Mouse (Mus musculus) MEL (cell line): ENCODE measurements around the gene Unc13b. TPM values are rescaled to one million over a fixed set of nuclear protein-coding genes. Genes with fewer than 3 reads are reported as not detected.
A peak's percentile ranks its signal among the peaks of the same experiment; 100 is the strongest.

Experiments used
- DNase-seq: peaks from one replicate; pipeline ENCODE4 v3.0.0; 2011; ENCODE audit warnings: low read depth, low spot score
- H3K27ac ChIP-seq: 2 replicates; pipeline ENCODE4 v1.5.1; 2012; ENCODE audit warnings: low read depth, mild to moderate bottlenecking, control low read depth, low read length, moderate library complexity; ENCODE audit not compliant: control insufficient read depth
- H3K27me3 ChIP-seq, 2 experiments: fragments of 150-350 bp in 1 of 2; sonication (generic) in 1 of 2; 2 replicates each; pipeline ENCODE4 v1.6.1; 2012; ENCODE audit warnings: low read length in 2 of 2, mild to moderate bottlenecking in 2 of 2, improper control_type of control experiment in 1 of 2, moderate library complexity in 1 of 2; ENCODE audit not compliant: insufficient read depth in 2 of 2, control insufficient read depth in 1 of 2
- H3K36me3 ChIP-seq, 2 experiments: 2 replicates each; pipeline ENCODE4 v1.6.1; 2012 to 2014; ENCODE audit warnings: low read length in 2 of 2, improper control_type of control experiment in 1 of 2, inconsistent platforms in 1 of 2, mild to moderate bottlenecking in 1 of 2; ENCODE audit not compliant: insufficient read depth in 2 of 2, control insufficient read depth in 1 of 2
- H3K4me1 ChIP-seq, 2 experiments: fragments of 150-350 bp in 1 of 2; sonication (generic) in 1 of 2; 2 replicates each; pipeline ENCODE4 v1.6.1; 2012; ENCODE audit warnings: low read length in 2 of 2, improper control_type of control experiment in 1 of 2, mild to moderate bottlenecking in 1 of 2; ENCODE audit not compliant: insufficient read depth in 2 of 2, control insufficient read depth in 1 of 2
- H3K4me3 ChIP-seq, 2 experiments: fragments of 150-350 bp in 1 of 2; sonication (generic) in 1 of 2; 2 replicates each; pipeline ENCODE4 v1.5.1; 2012; ENCODE audit warnings: low read depth in 2 of 2, low read length in 2 of 2, mild to moderate bottlenecking in 2 of 2, moderate library complexity in 2 of 2, control low read depth in 1 of 2, improper control_type of control experiment in 1 of 2; ENCODE audit not compliant: control insufficient read depth in 1 of 2, insufficient read depth in 1 of 2
- H3K79me2 ChIP-seq: 2 replicates; pipeline ENCODE4 v1.6.1; 2012; ENCODE audit warnings: mild to moderate bottlenecking, low read length, moderate library complexity; ENCODE audit not compliant: control insufficient read depth, poor library complexity, insufficient read depth
- H3K9ac ChIP-seq: 2 replicates; pipeline ENCODE4 v1.6.1; 2012; ENCODE audit warnings: low read depth, mild to moderate bottlenecking, control low read depth, low read length, moderate library complexity; ENCODE audit not compliant: control insufficient read depth, poor library complexity, severe bottlenecking
- H3K9me3 ChIP-seq: fragments of 150-350 bp; sonication (generic); replicated peaks from 2 replicates; pipeline ENCODE4 v1.6.1; 2012; ENCODE audit warnings: mild to moderate bottlenecking, low read length, improper control_type of control experiment, moderate library complexity; ENCODE audit not compliant: insufficient read depth
- BHLHE40 ChIP-seq: IDR thresholded peaks from 2 replicates; pipeline ENCODE4 v1.6.1; 2012; ENCODE audit warnings: low read depth, mild to moderate bottlenecking, inconsistent platforms, low read length, improper control_type of control experiment, borderline replicate concordance
- CHD1 ChIP-seq: IDR thresholded peaks from 2 replicates; pipeline ENCODE4 v1.6.1; 2012; ENCODE audit warnings: low read depth, mild to moderate bottlenecking, inconsistent platforms, low read length, improper control_type of control experiment
- CHD2 ChIP-seq: IDR thresholded peaks from 2 replicates; pipeline ENCODE4 v1.6.1; 2011; ENCODE audit warnings: low read length, improper control_type of control experiment
- CTCF ChIP-seq, 3 experiments: IDR thresholded peaks in 2 of 3; conservative IDR thresholded peaks in 1 of 3; 2 replicates each; pipeline ENCODE4 v1.5.1; 2011 to 2012; ENCODE audit warnings: low read length in 3 of 3, low read depth in 2 of 3, mild to moderate bottlenecking in 2 of 3, improper control_type of control experiment in 1 of 3, inconsistent platforms in 1 of 3, mixed read lengths in 1 of 3, moderate library complexity in 1 of 3; ENCODE audit not compliant: control insufficient read depth in 1 of 3, insufficient read depth in 1 of 3, poor library complexity in 1 of 3, severe bottlenecking in 1 of 3
- E2F4 ChIP-seq: IDR thresholded peaks from 2 replicates; pipeline ENCODE4 v1.6.1; 2011; ENCODE audit warnings: low read depth, low read length, improper control_type of control experiment, borderline replicate concordance
- ELF1 ChIP-seq: IDR thresholded peaks from 2 replicates; pipeline ENCODE4 v1.6.1; 2014; ENCODE audit warnings: low read depth, mild to moderate bottlenecking, inconsistent platforms, low read length, improper control_type of control experiment, moderate library complexity
- EP300 ChIP-seq, 2 experiments: IDR thresholded peaks; 2 replicates each; pipeline ENCODE4 v1.6.1; 2011; ENCODE audit warnings: improper control_type of control experiment in 2 of 2, low read length in 2 of 2, low read depth in 1 of 2, mild to moderate bottlenecking in 1 of 2
- ETS1 ChIP-seq: IDR thresholded peaks from 2 replicates; pipeline ENCODE4 v1.6.1; 2012; ENCODE audit warnings: low read depth, mild to moderate bottlenecking, inconsistent platforms, low read length, improper control_type of control experiment, moderate library complexity
- GABPA ChIP-seq: IDR thresholded peaks from 2 replicates; pipeline ENCODE4 v1.6.1; 2012; ENCODE audit warnings: low read depth, mild to moderate bottlenecking, inconsistent platforms, low read length, improper control_type of control experiment, moderate library complexity
- GATA1 ChIP-seq: IDR thresholded peaks from 2 replicates; pipeline ENCODE4 v1.6.1; 2011; ENCODE audit warnings: low read depth, low read length, improper control_type of control experiment
- HCFC1 ChIP-seq: IDR thresholded peaks from 2 replicates; pipeline ENCODE4 v1.6.1; 2012; ENCODE audit warnings: low read depth, mild to moderate bottlenecking, inconsistent platforms, low read length, improper control_type of control experiment, moderate library complexity
- JUND ChIP-seq: IDR thresholded peaks from 2 replicates; pipeline ENCODE4 v1.6.1; 2011; ENCODE audit warnings: low read depth, mild to moderate bottlenecking, improper control_type of control experiment, low read length
- KAT2A ChIP-seq: conservative IDR thresholded peaks from 2 replicates; pipeline ENCODE4 v1.6.1; 2012; ENCODE audit warnings: low read depth, low read length, improper control_type of control experiment, inconsistent platforms
- MAFK ChIP-seq: IDR thresholded peaks from 2 replicates; pipeline ENCODE4 v1.6.1; 2011; ENCODE audit warnings: low read depth, mild to moderate bottlenecking, low read length, improper control_type of control experiment, borderline replicate concordance
- MAX ChIP-seq: IDR thresholded peaks from 2 replicates; pipeline ENCODE4 v1.6.1; 2011; ENCODE audit warnings: low read length, improper control_type of control experiment
- MAZ ChIP-seq: IDR thresholded peaks from 2 replicates; pipeline ENCODE4 v1.6.1; 2012; ENCODE audit warnings: low read depth, mild to moderate bottlenecking, inconsistent platforms, low read length, improper control_type of control experiment
- MXI1 ChIP-seq: IDR thresholded peaks from 2 replicates; pipeline ENCODE4 v1.6.1; 2011; ENCODE audit warnings: mild to moderate bottlenecking, low read depth, low read length, improper control_type of control experiment
- MYB ChIP-seq: IDR thresholded peaks from 2 replicates; pipeline ENCODE4 v1.6.1; 2011; ENCODE audit warnings: mild to moderate bottlenecking, low read depth, low read length, improper control_type of control experiment
- MYC ChIP-seq: IDR thresholded peaks from 2 replicates; pipeline ENCODE4 v1.6.1; 2011; ENCODE audit warnings: low read depth, mild to moderate bottlenecking, low read length, improper control_type of control experiment, moderate library complexity
- NELFE ChIP-seq: IDR thresholded peaks from 2 replicates; pipeline ENCODE4 v1.6.1; 2011; ENCODE audit warnings: low read depth, low read length, improper control_type of control experiment
- NRF1 ChIP-seq: IDR thresholded peaks from 2 replicates; pipeline ENCODE4 v1.6.1; 2014; ENCODE audit warnings: low read depth, mild to moderate bottlenecking, inconsistent platforms, low read length, improper control_type of control experiment, moderate library complexity; ENCODE audit not compliant: poor library complexity, insufficient read depth, severe bottlenecking
- POLR2A ChIP-seq, 2 experiments: IDR thresholded peaks; 2 replicates each; pipeline ENCODE4 v1.6.1; 2011 to 2012; ENCODE audit warnings: low read length in 2 of 2, mild to moderate bottlenecking in 2 of 2, control low read depth in 1 of 2, improper control_type of control experiment in 1 of 2, low read depth in 1 of 2, moderate library complexity in 1 of 2; ENCODE audit not compliant: control insufficient read depth in 1 of 2, insufficient read depth in 1 of 2, poor library complexity in 1 of 2
- POLR2AphosphoS2 ChIP-seq: IDR thresholded peaks from 2 replicates; pipeline ENCODE4 v1.6.1; 2011; ENCODE audit warnings: low read length, improper control_type of control experiment
- POLR2AphosphoS5 ChIP-seq: IDR thresholded peaks from 2 replicates; pipeline ENCODE4 v1.6.1; 2012; ENCODE audit warnings: low read depth, borderline replicate concordance, mild to moderate bottlenecking, inconsistent platforms, low read length, moderate library complexity, mixed read lengths
- RAD21 ChIP-seq: IDR thresholded peaks from 2 replicates; pipeline ENCODE4 v1.6.1; 2011; ENCODE audit warnings: mild to moderate bottlenecking, low read depth, low read length, improper control_type of control experiment
- RCOR1 ChIP-seq: IDR thresholded peaks from 2 replicates; pipeline ENCODE4 v1.6.1; 2012; ENCODE audit warnings: low read depth, mild to moderate bottlenecking, inconsistent platforms, low read length, improper control_type of control experiment
- SIN3A ChIP-seq: IDR thresholded peaks from 2 replicates; pipeline ENCODE4 v1.6.1; 2012; ENCODE audit warnings: low read length, improper control_type of control experiment, inconsistent platforms
- SMC3 ChIP-seq: IDR thresholded peaks from 2 replicates; pipeline ENCODE4 v1.6.1; 2011; ENCODE audit warnings: low read depth, low read length, improper control_type of control experiment
- TAL1 ChIP-seq: IDR thresholded peaks from 2 replicates; pipeline ENCODE4 v1.6.1; 2012; ENCODE audit warnings: mild to moderate bottlenecking, inconsistent platforms, low read length, moderate library complexity, mixed read lengths
- TBP ChIP-seq: IDR thresholded peaks from 2 replicates; pipeline ENCODE4 v1.8.0; 2011; ENCODE audit warnings: low read depth, low read length, improper control_type of control experiment
- UBTF ChIP-seq: IDR thresholded peaks from 2 replicates; pipeline ENCODE4 v1.6.1; 2012; ENCODE audit warnings: low read depth, mild to moderate bottlenecking, inconsistent platforms, low read length, improper control_type of control experiment, moderate library complexity, borderline replicate concordance; ENCODE audit not compliant: insufficient read depth
- USF1 ChIP-seq: IDR thresholded peaks from 2 replicates; pipeline ENCODE4 v1.6.1; 2014; ENCODE audit warnings: low read depth, mild to moderate bottlenecking, inconsistent platforms, low read length, improper control_type of control experiment, moderate library complexity
- USF2 ChIP-seq, 2 experiments: IDR thresholded peaks; 2 replicates each; pipeline ENCODE4 v1.6.1; 2011 to 2012; ENCODE audit warnings: improper control_type of control experiment in 2 of 2, low read length in 2 of 2, borderline replicate concordance in 1 of 2, inconsistent platforms in 1 of 2, low read depth in 1 of 2, mild to moderate bottlenecking in 1 of 2; ENCODE audit not compliant: insufficient read depth in 1 of 2
- ZKSCAN1 ChIP-seq: IDR thresholded peaks from 2 replicates; pipeline ENCODE4 v1.6.1; 2012; ENCODE audit warnings: low read depth, mild to moderate bottlenecking, inconsistent platforms, low read length, improper control_type of control experiment, moderate library complexity
- ZMIZ1 ChIP-seq: IDR thresholded peaks from 2 replicates; pipeline ENCODE4 v1.6.1; 2012; ENCODE audit warnings: low read depth, mild to moderate bottlenecking, inconsistent platforms, low read length, improper control_type of control experiment, moderate library complexity
- ZNF384 ChIP-seq: IDR thresholded peaks from 2 replicates; pipeline ENCODE4 v1.6.1; 2012; ENCODE audit warnings: low read depth, mild to moderate bottlenecking, inconsistent platforms, low read length, improper control_type of control experiment
- polyA plus RNA-seq, 2 experiments: library from polyadenylated mRNA; stranded (reverse) in 1 of 2; unstranded in 1 of 2; fragments of >175 nt in 1 of 2; fragments of >200 nt in 1 of 2; gene quantifications; 2 replicates each; pipeline versions ENCODE4 v1.2.1 to v1.2.4; 2012; ENCODE audit warnings: low replicate concordance in 2 of 2, low read depth in 1 of 2; ENCODE audit not compliant: insufficient read length in 2 of 2, insufficient read depth in 1 of 2, missing spikeins in 1 of 2
- total RNA-seq: library from RNA; depleted of rRNA; stranded (reverse); fragments of 300-350 nt; gene quantifications from 2 replicates; pipeline ENCODE4 v1.2.3, GENCODE M21; 2012

Gene Unc13b
- total and polyA plus RNA-seq, 3 experiments = 5.4 to 9.6 TPM; not detected in 1

GRCm38 (mm10) chr4:43037860-43038566 is 20.7 kb upstream of the Unc13b start:
- H3K27ac ChIP-seq = peak overlapping the region; percentile 58
- peaks cover 21 to 36% of the 10 kb centered on the region in 2 experiments for H3K4me1 ChIP-seq
- H3K9me3 ChIP-seq = no peaks in the 10 kb centered on the region
- H3K9ac ChIP-seq = peak overlapping the region; percentile 44
- H3K27me3 ChIP-seq = no peaks in the 10 kb centered on the region
- H3K4me3 ChIP-seq = peak overlapping the region; percentile 51 to 77
- peak; percentile 92 for DNase-seq
- H3K36me3 ChIP-seq = peaks cover 0 to 21% of the 10 kb centered on the region in 2 experiments; a peak in 2 of 4 replicates
- no peaks in the 10 kb centered on the region for H3K79me2 ChIP-seq
- TF ChIP-seq JUND (peak; percentile 64; the same call in 1 of the 2 replicates), ETS1 (peak; percentile 95), MAX (no peak), HCFC1 (peak; percentile 70), ZNF384 (peak; percentile 99), MXI1 (peak; percentile 8; the same call in 1 of the 2 replicates), GATA1 (peak; percentile 98), ELF1 (peak; percentile 66), USF1 (no peak), NRF1 (no peak), NELFE (no peak), POLR2A (IDR thresholded peaks at IDR 0.05; ENCODE audit: control insufficient read depth in 1 of 2, insufficient read depth in 1 of 2, low read depth in 1 of 2, low read length in 2 of 2, poor library complexity in 1 of 2) (no peak), E2F4 (no peak), ZKSCAN1 (peak; percentile 66; the same call in 1 of the 2 replicates), MAFK (peak; percentile 69; the same call in 1 of the 2 replicates), CTCF (IDR thresholded peaks at IDR 0.05 in 2 of 3, conservative IDR thresholded peaks at IDR 0.05 in 1 of 3; ENCODE audit: control insufficient read depth in 1 of 3, insufficient read depth in 1 of 3, low read depth in 2 of 3, low read length in 3 of 3, poor library complexity in 1 of 3, severe bottlenecking in 1 of 3) (no peak), GABPA (peak; percentile 30; the same call in 1 of the 2 replicates), BHLHE40 (peak; percentile 60), RAD21 (no peak), SIN3A (peak; percentile 91), TAL1 (peak; percentile 95), UBTF (no peak), MAZ (peak; percentile 98), MYC (no peak), KAT2A (no peak), RCOR1 (peak; percentile 92), ZMIZ1 (no peak), CHD2 (peak; percentile 83), TBP (0 out of 2 replicates have a peak, but pooled peaks have one; percentile 21), MYB (peak; percentile 50; the same call in 1 of the 2 replicates), POLR2AphosphoS5 (no peak), USF2 (IDR thresholded peaks at IDR 0.05; ENCODE audit: borderline replicate concordance in 1 of 2, insufficient read depth in 1 of 2, low read depth in 1 of 2, low read length in 2 of 2) (no peak), CHD1 (0 out of 2 replicates have a peak, but pooled peaks have one; percentile 54), SMC3 (no peak), EP300 (IDR thresholded peaks at IDR 0.05; ENCODE audit: low read depth in 1 of 2, low read length in 2 of 2) (peak; percentile 97 to 98), POLR2AphosphoS2 (no peak)
